Mouse (Mus musculus): ENCODE measurements at regions not wholly inside any gene's neighbourhood (a gene's known extent, or its start where the extent isn't known, plus 50 kb on each side); places are given as distances from the start of the nearest gene placed in this dataset.

GRCm38 (mm10) chrX:17965375-17965774 lies 180.3 kb upstream of the Dusp21 start:
- peak; percentile 13 to 47 for DNase-seq
- 38% methylated on average over 1 of the region's 1 CpGs for WGBS
- TF ChIP-seq POLR2A (IDR thresholded peaks at IDR 0.05; ENCODE audit: borderline replicate concordance, insufficient read depth, low read length), result no peak
- TF ChIP-seq CTCF (IDR thresholded peaks at IDR 0.05; ENCODE audit: borderline replicate concordance, insufficient read depth, low read depth, low read length), result no peak
- H3K4me1 ChIP-seq (ENCODE audit: control insufficient read depth, insufficient read depth, low read length), result peaks cover 7% of the 10 kb centered on the region
- H3K27ac ChIP-seq (ENCODE audit: insufficient read depth, low read length), result peak overlapping the region; percentile 80; the same call in 1 of the 2 replicates
- no peak overlapping the region for H3K4me3 ChIP-seq (replicated peaks; ENCODE audit: insufficient read depth, low read depth, low read length)
- no peaks in the 10 kb centered on the region for H3K27me3 ChIP-seq (ENCODE audit: control insufficient read depth, insufficient read depth, low read length)

- H3K4me1 ChIP-seq (ENCODE audit: control insufficient read depth, insufficient read depth, low read length), result no peaks in the 10 kb centered on the region
- no peak for TF ChIP-seq POLR2A (IDR thresholded peaks at IDR 0.05; ENCODE audit: borderline replicate concordance, insufficient read depth, low read length)
- TF ChIP-seq CTCF (IDR thresholded peaks at IDR 0.05; ENCODE audit: borderline replicate concordance, insufficient read depth, low read depth, low read length), result no peak
- DNase-seq, result no peak
- H3K4me3 ChIP-seq (replicated peaks; ENCODE audit: insufficient read depth, low read depth, low read length), result no peak overlapping the region
- no peak overlapping the region for H3K27ac ChIP-seq (ENCODE audit: insufficient read depth, low read length)
- no peaks in the 10 kb centered on the region for H3K27me3 ChIP-seq (ENCODE audit: control insufficient read depth, insufficient read depth, low read length)
Measured at GRCm38 (mm10) chrX:18014361-18014760, 131.3 kb upstream of the Dusp21 start.

GRCm38 (mm10) chrX:18048621-18049020 lies 97.0 kb upstream of the Dusp21 start:
- WGBS, result 49% methylated on average over 4 of the region's 4 CpGs

GRCm38 (mm10) chrX:18081449-18081848 lies 64.2 kb upstream of the Dusp21 start:
- Histone ChIP-seq H3K4me1 (ENCODE audit: control insufficient read depth, insufficient read depth, low read length) (no peaks in the 10 kb centered on the region), H3K27me3 (ENCODE audit: control insufficient read depth, insufficient read depth, low read length) (no peaks in the 10 kb centered on the region), H3K27ac (ENCODE audit: insufficient read depth, low read length) (no peak overlapping the region), H3K4me3 (replicated peaks; ENCODE audit: insufficient read depth, low read depth, low read length) (no peak overlapping the region)
- WGBS, result 18% methylated on average over 8 of the region's 8 CpGs
- peak; percentile 53 to 71 for DNase-seq
- TF ChIP-seq POLR2A (IDR thresholded peaks at IDR 0.05; ENCODE audit: borderline replicate concordance, insufficient read depth, low read length) (no peak), CTCF (IDR thresholded peaks at IDR 0.05; ENCODE audit: borderline replicate concordance, insufficient read depth, low read depth, low read length) (no peak)

More at GRCm38 (mm10) chrX:18048621-18049020, 97.0 kb upstream of the Dusp21 start:
- DNase-seq, result no peak
- H3K4me1 ChIP-seq (ENCODE audit: control insufficient read depth, insufficient read depth, low read length), result no peaks in the 10 kb centered on the region
- TF ChIP-seq CTCF (IDR thresholded peaks at IDR 0.05; ENCODE audit: borderline replicate concordance, insufficient read depth, low read depth, low read length), result no peak
- TF ChIP-seq POLR2A (IDR thresholded peaks at IDR 0.05; ENCODE audit: borderline replicate concordance, insufficient read depth, low read length), result no peak
- H3K27ac ChIP-seq (ENCODE audit: insufficient read depth, low read length), result no peak overlapping the region
- H3K4me3 ChIP-seq (replicated peaks; ENCODE audit: insufficient read depth, low read depth, low read length), result no peak overlapping the region
- no peaks in the 10 kb centered on the region for H3K27me3 ChIP-seq (ENCODE audit: control insufficient read depth, insufficient read depth, low read length)

- H3K27me3 ChIP-seq (ENCODE audit: control insufficient read depth, insufficient read depth, low read length), result no peaks in the 10 kb centered on the region
- no peak for DNase-seq
- no peak overlapping the region for H3K4me3 ChIP-seq (replicated peaks; ENCODE audit: insufficient read depth, low read depth, low read length)
- H3K4me1 ChIP-seq (ENCODE audit: control insufficient read depth, insufficient read depth, low read length), result no peaks in the 10 kb centered on the region
- TF ChIP-seq POLR2A (IDR thresholded peaks at IDR 0.05; ENCODE audit: borderline replicate concordance, insufficient read depth, low read length) (no peak), CTCF (IDR thresholded peaks at IDR 0.05; ENCODE audit: borderline replicate concordance, insufficient read depth, low read depth, low read length) (no peak)
- H3K27ac ChIP-seq (ENCODE audit: insufficient read depth, low read length), result no peak overlapping the region
Measured at GRCm38 (mm10) chrX:18093274-18093673, 52.4 kb upstream of the Dusp21 start.

Data from cerebellum, adult 2 months (tissue).